Mouse (Mus musculus) heart, embryonic 10.5 days (tissue): Measurements from ENCODE around the gene Bcr. TPM values are rescaled to one million over a fixed set of nuclear protein-coding genes. Genes with fewer than 3 reads are reported as not detected.

Experiments
- DNase-seq: peaks from one replicate; pipeline ENCODE4 v3.0.0-alpha.2; 2017; ENCODE audit warnings: low spot score
- H3K27ac ChIP-seq: fragments of 300-500 bp; sonication (generic); 2 replicates; pipeline ENCODE4 v1.5.1; 2016; ENCODE audit warnings: mild to moderate bottlenecking
- H3K27me3 ChIP-seq: fragments of 300-500 bp; sonication (generic); 2 replicates; pipeline ENCODE4 v1.6.1; 2016; ENCODE audit warnings: mild to moderate bottlenecking; ENCODE audit not compliant: poor library complexity, insufficient read depth, severe bottlenecking
- H3K36me3 ChIP-seq: fragments of 300-500 bp; sonication (generic); 2 replicates; pipeline ENCODE4 v1.6.1; 2016; ENCODE audit warnings: mild to moderate bottlenecking, moderate library complexity
- H3K4me1 ChIP-seq: fragments of 300-500 bp; sonication (generic); 2 replicates; pipeline ENCODE4 v1.6.1; 2016; ENCODE audit warnings: mild to moderate bottlenecking
- H3K4me3 ChIP-seq: fragments of 300-500 bp; sonication (generic); 2 replicates; pipeline ENCODE4 v1.5.1; 2016; ENCODE audit warnings: mild to moderate bottlenecking, moderate library complexity
- H3K9me3 ChIP-seq: fragments of 300-500 bp; sonication (generic); 2 replicates; pipeline ENCODE4 v1.6.1; 2016; ENCODE audit warnings: mild to moderate bottlenecking, moderate library complexity
- WGBS: fragments of 180-500 bp; shearing (Covaris S2); methylation state at CpG from one replicate; pipeline ENCODE4 v1.1.7; 2016; 5-methylcytosine and 5-hydroxymethylcytosine counted together
- polyA plus RNA-seq: library from polyadenylated mRNA; unstranded; fragments of >200 nt; fragmentation: Nextera tagmentation; extraction: Ambion mirVana; gene quantifications from 2 replicates; pipeline ENCODE4 v1.2.1, GENCODE M21; 2016

Bcr gene
- polyA plus RNA-seq, 1 experiment from 2014 or later: 26.6 TPM

DNA sequence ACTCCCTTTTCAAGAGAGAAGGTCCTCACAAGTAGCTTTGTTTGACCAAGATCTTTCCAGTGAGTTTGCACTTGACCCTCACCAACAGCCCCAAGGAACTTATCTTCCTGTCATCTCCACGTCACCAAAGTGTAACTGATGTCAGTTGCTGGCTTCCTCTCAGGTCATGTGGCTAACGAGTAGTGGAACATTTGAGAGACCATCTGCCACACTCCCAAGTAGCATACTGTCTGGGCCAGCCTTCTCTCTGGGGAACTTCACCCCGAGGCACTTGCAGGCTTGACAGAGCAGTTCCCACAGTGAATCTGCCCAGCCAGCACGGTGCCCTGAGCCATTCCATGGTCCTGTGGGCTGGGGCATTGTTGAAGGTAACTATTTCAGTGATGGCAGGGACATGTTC is 65.2 kb downstream of the Bcr start:
- H3K4me1 ChIP-seq: peaks cover 38% of the 10 kb centered on the region
- H3K4me3 ChIP-seq: no peak overlapping the region
- no peak overlapping the region for H3K27ac ChIP-seq
- peaks cover 21% of the 10 kb centered on the region for H3K36me3 ChIP-seq
- no peaks in the 10 kb centered on the region for H3K9me3 ChIP-seq
- peaks cover 3% of the 10 kb centered on the region; the same call in 1 of the 2 replicates for H3K27me3 ChIP-seq
- DNase-seq: no peak
- WGBS: 73% methylated on average over 4 of the region's 4 CpGs

DNA sequence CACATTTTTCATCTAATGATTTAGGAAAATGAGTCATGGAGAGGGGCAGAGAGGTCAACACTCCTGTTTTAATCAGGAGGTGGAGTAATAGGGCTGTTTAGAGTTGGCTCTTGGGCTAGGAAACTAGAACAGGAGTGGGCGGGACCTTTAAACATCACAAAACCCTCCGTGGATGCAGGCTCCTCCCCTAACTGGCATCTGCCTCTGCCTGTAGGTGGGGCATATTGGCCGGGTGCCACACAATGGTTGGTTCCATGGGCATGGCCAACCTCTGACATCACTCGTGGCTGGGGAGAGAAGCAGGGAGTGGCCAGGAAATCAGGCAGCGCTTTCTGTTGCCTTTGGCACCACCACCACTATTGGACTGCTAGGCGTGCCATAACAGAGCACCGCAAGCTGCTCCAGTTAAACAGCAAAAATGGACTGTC is 68.9 kb downstream of the Bcr start:
- Histone ChIP-seq H3K36me3 (peaks cover 50% of the 10 kb centered on the region), H3K4me3 (no peak overlapping the region), H3K27ac (no peak overlapping the region), H3K4me1 (peaks cover 14% of the 10 kb centered on the region; the same call in 1 of the 2 replicates), H3K27me3 (peaks cover 9% of the 10 kb centered on the region), H3K9me3 (no peaks in the 10 kb centered on the region)
- WGBS: 82% methylated on average over 7 of the region's 7 CpGs
- DNase-seq: no peak

DNA sequence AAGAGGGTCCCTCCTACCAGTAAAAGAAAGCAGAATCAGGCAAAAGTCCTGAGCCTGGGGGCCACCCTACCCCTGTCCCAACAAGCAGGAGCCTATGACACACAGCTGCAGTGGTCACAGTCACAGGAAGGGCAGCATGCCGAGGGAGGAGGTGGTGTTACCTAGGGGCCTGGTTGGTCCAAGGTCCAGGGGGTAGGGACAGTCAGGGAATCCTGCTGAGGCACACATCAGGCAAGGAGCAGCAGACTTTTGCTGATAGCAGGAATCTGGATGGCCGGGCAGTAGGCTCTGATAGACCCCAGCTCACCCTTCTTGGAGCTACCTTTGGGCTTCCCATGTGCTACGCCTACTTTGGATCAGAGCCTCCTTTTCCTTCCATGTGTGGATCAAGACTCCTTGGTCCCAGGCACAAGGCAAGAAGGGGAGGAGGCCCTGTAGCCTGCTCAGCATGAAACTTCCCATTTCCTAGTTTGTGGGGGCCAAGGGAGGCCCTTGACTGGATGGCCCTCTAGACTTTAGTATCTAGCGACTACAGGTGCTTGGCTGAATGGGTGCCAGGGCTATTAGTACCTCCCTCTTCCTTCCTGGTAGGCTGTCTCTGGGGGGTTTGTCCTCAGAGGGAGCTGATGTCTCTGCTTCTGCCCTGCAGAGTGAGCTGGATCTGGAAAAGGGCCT is 70.1 kb downstream of the Bcr start:
- Histone ChIP-seq H3K27me3 (peaks cover 7% of the 10 kb centered on the region), H3K9me3 (no peaks in the 10 kb centered on the region), H3K27ac (no peak overlapping the region), H3K36me3 (peaks cover 51% of the 10 kb centered on the region), H3K4me1 (peaks cover 9% of the 10 kb centered on the region; the same call in 1 of the 2 replicates), H3K4me3 (no peak overlapping the region)
- 82% methylated on average over 4 of the region's 4 CpGs for WGBS
- DNase-seq: no peak

DNA sequence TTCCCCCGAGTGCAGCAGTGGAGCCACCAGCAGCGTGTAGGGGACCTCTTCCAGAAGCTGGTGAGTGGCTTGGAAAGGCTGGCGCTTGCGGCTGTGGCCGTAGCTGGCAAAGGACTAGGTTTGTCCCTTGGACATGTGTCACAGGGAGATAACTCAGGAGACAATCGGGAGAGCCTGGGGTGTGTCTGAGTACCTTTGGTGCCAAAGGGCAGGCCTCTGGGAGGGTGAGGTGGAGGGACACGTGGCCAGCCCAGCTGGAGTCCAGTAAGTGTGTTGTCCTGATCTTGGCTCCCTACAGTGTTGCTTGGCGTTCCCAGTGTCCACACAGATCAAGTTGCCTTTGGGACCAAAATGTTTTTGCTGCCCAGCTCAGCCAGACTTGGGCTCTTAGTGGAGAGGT is 71.2 kb downstream of the Bcr start:
- H3K36me3 ChIP-seq: peaks cover 58% of the 10 kb centered on the region
- H3K27ac ChIP-seq: no peak overlapping the region
- H3K27me3 ChIP-seq: peaks cover 5% of the 10 kb centered on the region; the same call in 1 of the 2 replicates
- no peak for DNase-seq
- H3K9me3 ChIP-seq: no peaks in the 10 kb centered on the region
- no peak overlapping the region for H3K4me3 ChIP-seq
- 53% methylated on average over 8 of the region's 8 CpGs for WGBS
- peaks cover 10% of the 10 kb centered on the region; the same call in 1 of the 2 replicates for H3K4me1 ChIP-seq

DNA sequence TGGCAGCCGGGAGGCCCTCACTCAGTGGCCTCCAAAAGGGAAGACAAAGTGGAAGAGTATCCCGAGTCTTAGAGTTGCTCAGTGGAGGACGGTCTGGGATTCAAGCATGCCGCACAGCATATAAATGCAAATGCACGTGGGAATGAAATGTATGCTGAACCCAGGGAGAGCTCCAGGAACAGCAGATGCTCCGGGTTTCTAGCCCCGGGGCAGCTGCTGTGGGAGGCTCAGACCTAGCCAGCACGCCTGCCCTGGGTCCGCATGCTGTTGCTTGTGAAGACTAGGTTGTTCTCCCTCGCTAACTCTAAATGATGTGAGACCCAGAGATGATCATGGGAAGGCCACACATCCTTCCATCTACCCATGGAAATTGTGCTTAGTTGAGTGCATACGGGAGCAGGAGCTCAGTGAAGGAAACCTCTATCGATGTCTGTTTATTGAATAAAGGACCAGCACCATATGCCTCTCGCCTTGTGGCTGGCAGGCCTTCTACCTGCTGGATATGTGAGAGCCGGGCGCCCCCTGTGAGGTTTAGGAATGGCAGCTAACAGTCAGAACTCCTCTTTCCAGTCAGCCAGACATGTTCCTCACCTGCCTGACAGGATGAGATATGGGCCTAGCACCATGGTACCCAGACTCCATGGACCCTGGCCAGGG is 74.6 kb downstream of the Bcr start:
- DNase-seq: no peak
- Histone ChIP-seq H3K4me3 (no peak overlapping the region), H3K27me3 (peaks cover 5% of the 10 kb centered on the region; the same call in 1 of the 2 replicates), H3K9me3 (no peaks in the 10 kb centered on the region), H3K36me3 (peaks cover 79% of the 10 kb centered on the region), H3K27ac (no peak overlapping the region), H3K4me1 (peaks cover 21% of the 10 kb centered on the region; the same call in 1 of the 2 replicates)
- 91% methylated on average over 15 of the region's 15 CpGs for WGBS

DNA sequence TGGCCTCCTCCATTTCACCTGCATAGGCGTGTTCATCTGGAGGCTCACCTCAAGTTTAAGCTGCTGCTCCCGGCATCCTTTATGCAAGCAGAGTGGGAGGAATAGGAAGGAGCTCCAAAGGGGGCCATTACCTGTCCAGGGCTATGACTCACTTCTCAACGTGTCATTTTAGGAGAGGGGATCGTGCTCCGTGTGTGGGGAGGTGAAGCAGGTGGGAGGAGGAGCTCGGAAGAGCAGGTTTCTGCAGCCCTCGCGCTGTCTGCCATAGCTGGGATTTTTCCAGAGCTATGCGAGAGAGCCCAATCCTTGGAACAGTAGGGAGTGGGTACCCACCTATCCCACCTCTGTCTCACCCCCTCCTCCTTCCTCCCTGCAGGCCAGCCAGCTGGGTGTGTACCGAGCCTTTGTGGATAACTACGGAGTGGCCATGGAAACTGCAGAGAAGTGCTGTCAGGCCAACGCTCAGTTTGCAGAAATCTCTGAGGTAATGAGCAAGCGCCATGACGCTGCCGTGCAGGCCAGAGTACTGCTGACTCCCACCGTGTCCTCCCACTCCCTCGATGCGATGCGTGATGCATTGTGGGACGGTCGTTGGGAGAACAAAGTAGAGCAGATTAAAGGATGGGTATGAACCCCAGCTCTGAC is 75.2 kb downstream of the Bcr start:
- H3K36me3 ChIP-seq: peaks cover 85% of the 10 kb centered on the region
- no peak for DNase-seq
- H3K4me1 ChIP-seq: peaks cover 16% of the 10 kb centered on the region; the same call in 1 of the 2 replicates
- peaks cover 5% of the 10 kb centered on the region; the same call in 1 of the 2 replicates for H3K27me3 ChIP-seq
- 93% methylated on average over 21 of the region's 21 CpGs for WGBS
- H3K4me3 ChIP-seq: no peak overlapping the region
- H3K27ac ChIP-seq: no peak overlapping the region
- H3K9me3 ChIP-seq: no peaks in the 10 kb centered on the region

DNA sequence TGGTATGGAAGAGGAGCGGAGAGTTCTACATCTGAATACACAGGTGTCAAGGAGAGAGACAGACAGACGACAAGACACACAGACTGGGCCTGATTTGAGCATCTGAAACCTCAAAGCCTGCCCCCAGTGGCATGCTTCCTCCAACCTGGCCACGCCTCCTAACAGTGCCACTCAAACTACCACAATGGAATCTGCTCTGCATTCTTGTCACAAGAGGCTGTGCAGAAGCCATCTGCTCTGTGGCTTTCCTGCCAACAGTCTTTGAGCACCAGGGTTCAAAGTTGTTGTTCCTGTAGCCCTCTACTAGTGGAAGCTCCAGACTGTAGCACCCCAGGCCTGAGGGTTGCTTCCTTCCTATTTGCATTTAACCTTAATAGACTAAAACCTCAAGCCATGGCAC is 76.8 kb downstream of the Bcr start:
- Histone ChIP-seq H3K4me3 (no peak overlapping the region), H3K36me3 (peaks cover 89% of the 10 kb centered on the region), H3K9me3 (no peaks in the 10 kb centered on the region), H3K27ac (peak overlapping the region; percentile 36), H3K4me1 (peaks cover 16% of the 10 kb centered on the region; the same call in 1 of the 2 replicates), H3K27me3 (no peaks in the 10 kb centered on the region)
- WGBS: 52% methylated on average over 3 of the region's 3 CpGs
- DNase-seq: no peak

DNA sequence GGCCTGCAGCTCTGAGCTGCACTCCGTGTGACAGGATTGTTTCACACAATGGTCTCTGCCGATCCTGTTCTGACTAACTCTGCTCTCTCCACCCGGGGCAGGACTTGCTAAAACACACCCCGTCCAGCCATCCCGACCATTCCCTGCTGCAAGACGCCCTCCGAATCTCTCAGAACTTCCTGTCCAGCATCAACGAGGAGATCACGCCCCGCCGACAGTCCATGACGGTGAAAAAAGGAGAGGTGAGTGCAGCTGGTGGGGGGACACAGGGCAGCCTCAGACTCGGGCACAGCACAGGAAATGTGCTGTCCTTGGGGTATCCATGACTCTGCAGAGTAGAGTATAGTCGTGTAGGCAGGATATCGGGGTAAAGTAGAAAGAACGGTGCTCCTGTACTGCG is 84.8 kb downstream of the Bcr start:
- H3K9me3 ChIP-seq: no peaks in the 10 kb centered on the region
- H3K27me3 ChIP-seq: peaks cover 54% of the 10 kb centered on the region
- H3K27ac ChIP-seq: no peak overlapping the region
- no peak for DNase-seq
- no peak overlapping the region for H3K4me3 ChIP-seq
- WGBS: 80% methylated on average over 17 of the region's 17 CpGs
- 0 out of 2 replicates have a peak, but pooled peaks cover 9% of the 10 kb centered on the region for H3K4me1 ChIP-seq
- H3K36me3 ChIP-seq: peaks cover 74% of the 10 kb centered on the region

DNA sequence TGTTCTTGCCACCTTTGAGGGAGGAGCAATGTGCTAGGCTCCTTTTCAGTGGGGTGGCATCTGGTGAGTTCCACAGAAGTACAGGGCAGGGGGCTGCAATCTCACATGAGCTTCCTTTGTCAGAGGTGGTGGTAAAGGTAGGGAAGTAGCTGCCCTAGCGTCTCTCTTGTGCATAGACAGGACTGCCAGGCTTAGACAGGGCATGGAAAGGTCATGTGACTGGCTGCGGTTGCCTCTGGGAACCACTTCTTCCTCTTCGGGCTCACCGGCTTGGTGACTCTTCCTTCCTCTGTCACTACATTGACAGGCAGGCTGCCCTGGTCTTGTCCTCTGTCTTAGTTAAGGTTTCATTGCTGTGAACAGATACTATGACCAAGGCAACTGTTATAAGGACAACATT is 85.6 kb downstream of the Bcr start:
- Histone ChIP-seq H3K4me3 (no peak overlapping the region), H3K9me3 (no peaks in the 10 kb centered on the region), H3K27ac (no peak overlapping the region), H3K4me1 (0 out of 2 replicates have a peak, but pooled peaks cover 12% of the 10 kb centered on the region), H3K27me3 (peaks cover 59% of the 10 kb centered on the region), H3K36me3 (peaks cover 68% of the 10 kb centered on the region)
- 86% methylated on average over 4 of the region's 4 CpGs for WGBS
- no peak for DNase-seq

DNA sequence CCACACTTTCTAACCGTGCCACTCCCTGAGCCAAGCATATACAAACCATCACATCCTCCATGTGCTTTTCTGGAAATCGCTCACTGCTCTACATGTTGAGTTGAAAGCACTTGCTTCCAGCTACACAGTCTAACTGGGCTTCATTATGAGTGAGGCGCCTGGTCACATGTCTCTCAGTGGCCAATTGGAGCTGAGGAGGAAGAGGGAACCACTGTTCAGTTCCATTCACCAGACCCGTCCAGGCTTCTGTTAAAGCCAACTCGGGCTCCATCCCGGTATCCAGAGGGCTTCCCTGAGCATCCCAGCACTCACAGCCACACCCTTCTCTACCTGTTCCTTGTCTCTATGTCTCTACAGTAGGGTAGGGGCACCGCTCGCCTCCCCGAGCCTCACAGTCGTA is 86.2 kb downstream of the Bcr start:
- 0 out of 2 replicates have a peak, but pooled peaks cover 14% of the 10 kb centered on the region for H3K4me1 ChIP-seq
- no peak overlapping the region for H3K27ac ChIP-seq
- 84% methylated on average over 10 of the region's 10 CpGs for WGBS
- no peak for DNase-seq
- H3K4me3 ChIP-seq: no peak overlapping the region
- peaks cover 63% of the 10 kb centered on the region for H3K36me3 ChIP-seq
- peaks cover 59% of the 10 kb centered on the region for H3K27me3 ChIP-seq
- H3K9me3 ChIP-seq: no peaks in the 10 kb centered on the region

DNA sequence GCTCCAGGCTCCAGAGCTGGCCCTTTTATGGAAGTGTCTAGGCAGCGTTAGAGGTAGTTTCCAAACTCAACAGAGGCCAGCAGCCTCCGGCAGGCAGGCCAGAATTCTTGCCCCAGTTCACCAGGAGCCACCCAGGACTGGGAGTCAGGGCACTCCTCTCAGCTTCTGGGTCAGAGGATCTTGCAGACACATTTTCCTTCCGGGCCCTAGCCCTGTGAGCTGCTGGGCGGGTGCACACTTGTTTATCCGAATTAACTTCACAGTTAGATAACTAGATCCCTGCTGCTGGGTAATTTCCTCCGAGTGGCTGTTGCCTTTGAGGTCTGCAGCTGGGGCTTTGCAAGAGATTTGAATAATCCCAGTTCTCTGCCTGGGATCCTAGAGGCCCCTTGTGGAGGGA is 87.9 kb downstream of the Bcr start:
- no peak overlapping the region for H3K4me3 ChIP-seq

DNA sequence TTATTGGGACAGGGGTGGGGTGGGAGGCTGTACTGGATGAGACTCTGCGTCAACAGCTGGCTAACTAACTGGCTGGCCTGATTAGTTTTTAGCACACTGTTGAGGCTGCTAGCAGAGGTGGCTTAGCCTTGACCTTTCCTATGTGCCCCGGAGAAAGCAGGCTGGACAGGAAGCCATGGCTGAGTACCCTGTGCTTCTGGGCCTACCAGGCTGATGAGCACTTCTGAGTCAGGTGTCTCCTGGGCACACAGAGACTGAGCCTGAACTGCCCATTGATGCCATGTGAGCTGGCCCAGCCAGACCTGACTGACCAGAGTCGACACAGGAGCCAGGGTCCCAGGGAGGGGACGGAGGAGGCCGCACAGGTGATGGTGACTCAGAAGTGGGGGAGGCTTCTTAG is 90.0 kb downstream of the Bcr start:
- no peak for DNase-seq
- peaks cover 49% of the 10 kb centered on the region for H3K27me3 ChIP-seq
- H3K36me3 ChIP-seq: peaks cover 56% of the 10 kb centered on the region
- 0 out of 2 replicates have a peak, but pooled peaks cover 14% of the 10 kb centered on the region for H3K4me1 ChIP-seq
- H3K9me3 ChIP-seq: no peaks in the 10 kb centered on the region
- WGBS: 75% methylated on average over 5 of the region's 5 CpGs
- no peak overlapping the region for H3K27ac ChIP-seq
- H3K4me3 ChIP-seq: no peak overlapping the region

More for the DNA sequence above, 87.9 kb downstream of the Bcr start:
- H3K9me3 ChIP-seq: no peaks in the 10 kb centered on the region
- 30% methylated on average over 6 of the region's 6 CpGs for WGBS
- H3K4me1 ChIP-seq: 0 out of 2 replicates have a peak, but pooled peaks cover 14% of the 10 kb centered on the region
- no peak for DNase-seq
- peaks cover 56% of the 10 kb centered on the region for H3K36me3 ChIP-seq
- no peak overlapping the region for H3K27ac ChIP-seq
- peaks cover 53% of the 10 kb centered on the region for H3K27me3 ChIP-seq

DNA sequence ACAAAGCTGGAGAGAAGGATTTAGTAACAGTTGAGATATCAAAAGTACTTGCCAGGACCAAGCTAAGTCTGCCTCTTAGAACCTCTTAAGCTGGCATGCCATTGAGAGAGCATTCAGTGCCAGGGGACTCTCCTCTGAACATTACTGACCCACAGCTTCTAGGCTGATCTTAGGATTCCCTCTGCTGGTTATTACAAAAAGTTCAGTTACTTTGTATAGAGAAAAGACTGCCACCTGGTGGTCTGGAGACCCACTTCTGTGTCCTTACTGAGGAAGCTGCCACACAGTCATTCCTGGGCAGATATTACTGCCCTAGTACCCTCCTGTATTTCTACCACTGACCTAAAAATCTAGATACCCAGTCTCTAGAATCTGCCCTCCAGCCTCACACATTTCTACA is 90.9 kb downstream of the Bcr start:
- Histone ChIP-seq H3K9me3 (no peaks in the 10 kb centered on the region), H3K36me3 (peaks cover 50% of the 10 kb centered on the region), H3K27me3 (peaks cover 40% of the 10 kb centered on the region), H3K4me3 (no peak overlapping the region), H3K27ac (0 out of 2 replicates have a peak overlapping the region, but pooled peaks have one; percentile 25), H3K4me1 (0 out of 2 replicates have a peak, but pooled peaks cover 14% of the 10 kb centered on the region)
- no peak for DNase-seq
